Mouse (Mus musculus) brain, embryonic 14.5 days (tissue): ENCODE measurements around the gene Chaf1a.

Experiments
- CTCF ChIP-seq: fragments of 200-500 bp; IDR thresholded peaks from 2 replicates; pipeline ENCODE4 v1.5.1; 2012; ENCODE audit warnings: inconsistent platforms, mild to moderate bottlenecking, moderate library complexity, borderline replicate concordance; ENCODE audit not compliant: insufficient read depth, insufficient read length; ENCODE audit errors: extremely low read depth
- POLR2A ChIP-seq: fragments of 200-500 bp; IDR thresholded peaks from 2 replicates; pipeline ENCODE4 v1.6.1; 2012; ENCODE audit warnings: mild to moderate bottlenecking, inconsistent platforms, borderline replicate concordance; ENCODE audit not compliant: poor library complexity, insufficient read depth, insufficient read length, severe bottlenecking; ENCODE audit errors: extremely low read depth

GRCm38 (mm10) chr17:56009088-56009961 lies 30.9 kb upstream of the Chaf1a start:
- peak; percentile 31; the same call in 1 of the 2 replicates for TF ChIP-seq CTCF
- TF ChIP-seq POLR2A = peak; percentile 88
